In the genomic region with DNA sequence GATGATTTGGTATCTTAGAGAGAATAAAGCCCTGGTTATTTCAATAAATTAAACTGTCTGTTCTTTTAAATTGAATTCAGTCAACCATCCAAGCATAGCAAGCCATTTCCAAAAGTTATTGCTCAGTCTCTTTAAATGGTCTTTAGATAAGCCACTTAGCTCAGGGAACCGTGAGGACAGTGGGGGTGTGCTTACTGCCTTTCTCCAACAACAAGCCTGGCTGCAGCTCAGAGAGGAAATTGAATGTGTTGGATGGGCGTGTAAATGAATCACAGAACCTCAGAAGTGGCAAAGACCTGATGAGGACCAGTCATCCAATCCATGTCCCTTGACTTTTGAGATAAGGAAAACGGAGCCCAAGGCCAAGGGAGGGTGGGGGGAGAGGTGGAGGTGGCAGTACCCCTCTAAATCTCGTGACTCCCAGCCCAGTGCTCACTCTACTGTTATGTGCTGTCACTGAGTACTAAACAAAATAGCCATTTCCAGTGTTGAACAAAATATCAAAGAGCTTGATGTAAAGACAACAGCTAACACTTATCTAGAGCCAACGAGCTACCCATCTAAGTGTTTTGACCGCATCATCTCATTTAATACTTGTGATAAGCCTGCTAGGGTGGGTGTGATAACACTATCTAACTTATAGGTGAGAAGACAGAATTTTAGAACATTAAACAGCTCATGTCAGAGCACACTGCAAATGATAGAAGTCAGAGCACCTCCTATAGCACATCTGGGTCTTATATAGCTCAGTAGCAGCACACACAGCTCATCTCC, we compare ENCODE assay signal across 1 mouse cellular context.
TF ChIP-seq lines count a peak whose summit lies in the region.

No protein-coding gene starts in this region.

TF ChIP-seq in MEL, 35 proteins besides CTCF, POLR2A, EP300 and RAD21 (continued from another document):
- TF ChIP-seq MAZ (IDR thresholded peaks at IDR 0.05; ENCODE audit: low read depth, low read length) (no peak), TCF12 (IDR thresholded peaks at IDR 0.05; ENCODE audit: low read depth, low read length) (peak; percentile 66), ZMIZ1 (IDR thresholded peaks at IDR 0.05; ENCODE audit: low read depth, low read length) (no peak)
